Mouse (Mus musculus) E14TG2a.4 (cell line): Measurements from ENCODE around the gene Cdk17.

Experiments
- CTCF ChIP-seq: conservative IDR thresholded peaks from 2 replicates; pipeline ENCODE4 v1.5.1; 2014; ENCODE audit warnings: low read length
- NANOG ChIP-seq: IDR thresholded peaks from 2 replicates; pipeline ENCODE4 v1.6.1; 2014; ENCODE audit warnings: borderline replicate concordance, low read length, mixed read lengths

DNA sequence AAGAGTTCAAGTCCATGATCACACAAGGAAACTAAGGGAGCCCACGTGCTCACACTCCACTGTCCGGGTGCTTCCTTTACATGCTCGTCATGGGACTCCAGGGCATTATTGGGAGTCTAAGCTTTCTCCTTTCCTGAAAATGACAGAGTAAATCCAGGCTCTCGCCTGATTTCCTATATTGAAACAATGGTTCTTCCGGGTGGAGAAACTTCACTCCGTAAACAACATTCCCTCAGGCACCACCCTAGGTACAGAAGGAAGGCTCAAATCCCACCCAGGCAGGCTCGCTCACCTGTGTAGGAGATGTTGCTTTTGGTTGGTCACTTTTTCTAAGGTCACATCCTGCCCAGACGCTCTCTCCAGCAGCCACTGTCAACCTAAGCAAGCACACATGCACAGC lies 141.2 kb downstream of the Cdk17 start:
- TF ChIP-seq CTCF (no peak), NANOG (no peak)
